Mouse (Mus musculus) heart, adult 10 weeks (tissue): Measurements from ENCODE around the gene Prl7b1. TPM values are rescaled to one million over a fixed set of nuclear protein-coding genes. Genes with fewer than 3 reads are reported as not detected.

Source experiments
- polyA plus RNA-seq: library from polyadenylated mRNA; stranded (reverse); fragments of 350-450 nt; fragmentation: Illumina TruSeq; extraction: RNeasy Lipid Tissue Mini Kit (QIAGEN cat#74804); gene quantifications from one replicate; pipeline ENCODE4 v1.2.3, GENCODE M21; 2014; ENCODE audit warnings: low read depth, low replicate concordance

The Prl7b1 gene
- polyA plus RNA-seq, result not detected

DNA sequence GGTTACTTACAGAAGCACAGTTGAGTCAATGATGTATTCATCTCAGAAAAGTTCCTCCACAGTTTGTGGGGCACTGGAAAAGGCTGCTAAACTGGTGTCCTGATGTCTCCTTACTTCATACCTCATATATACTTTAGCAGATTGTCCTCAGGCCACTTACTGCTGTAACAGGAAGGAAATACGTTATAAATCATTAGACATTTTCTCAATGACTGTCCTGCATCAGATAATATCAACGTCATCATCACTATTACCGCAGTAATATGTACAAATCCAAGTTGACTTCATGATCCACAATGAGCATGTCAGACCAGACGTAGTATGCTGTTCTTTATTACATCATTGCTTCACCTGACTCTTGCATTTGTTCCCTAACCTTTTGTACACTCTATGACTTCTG, at the start of gene Prl7b1:
TSS of gene Prl7b1 (minus strand) at position 101 of the 400 bp plus-strand sequence.

DNA sequence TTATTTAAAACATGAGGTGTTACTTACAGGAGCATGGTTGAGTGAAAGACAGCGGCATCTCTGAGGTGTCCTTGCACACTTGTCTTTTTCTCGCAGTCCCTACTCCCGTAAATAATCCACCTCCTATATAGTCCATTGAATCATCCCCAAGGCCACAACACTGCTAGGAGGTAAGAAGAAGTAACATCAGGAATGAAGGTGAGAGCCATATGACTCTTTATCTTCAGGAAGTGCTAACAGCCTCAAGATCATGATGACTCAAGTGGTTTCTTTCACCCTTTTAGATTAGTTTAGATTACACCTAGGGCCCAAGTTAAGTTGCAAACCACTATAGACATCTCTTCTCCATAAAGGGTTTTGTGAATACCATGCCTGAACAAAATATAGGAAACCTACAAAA, 32.0 kb upstream of the Prl7b1 start, which contains the start of gene Prl7a1:
TSS of gene Prl7a1 (minus strand) at position 101 of the 400 bp plus-strand sequence.

DNA sequence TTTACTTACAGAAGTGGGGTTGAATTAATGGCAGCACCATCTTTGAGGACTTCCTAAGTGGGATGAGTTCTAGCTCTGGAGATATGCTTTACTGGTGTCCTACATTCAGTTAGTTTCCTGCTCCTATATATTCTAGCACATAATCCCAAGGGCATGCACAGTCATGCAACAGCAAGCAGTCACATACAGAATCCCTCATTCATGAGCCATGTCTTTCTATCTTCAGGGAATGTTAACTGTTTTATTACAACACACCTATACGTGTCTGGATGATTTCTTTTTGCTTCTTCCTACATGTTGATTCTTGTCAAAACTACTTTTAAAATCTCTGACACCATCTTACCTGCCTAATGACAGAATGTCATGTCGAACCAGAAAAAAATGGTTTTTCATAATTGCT, 28.3 kb downstream of the Prl7b1 start, which contains the start of gene Prl8a1:
TSS of gene Prl8a1 (minus strand) at position 101 of the 400 bp plus-strand sequence.

DNA sequence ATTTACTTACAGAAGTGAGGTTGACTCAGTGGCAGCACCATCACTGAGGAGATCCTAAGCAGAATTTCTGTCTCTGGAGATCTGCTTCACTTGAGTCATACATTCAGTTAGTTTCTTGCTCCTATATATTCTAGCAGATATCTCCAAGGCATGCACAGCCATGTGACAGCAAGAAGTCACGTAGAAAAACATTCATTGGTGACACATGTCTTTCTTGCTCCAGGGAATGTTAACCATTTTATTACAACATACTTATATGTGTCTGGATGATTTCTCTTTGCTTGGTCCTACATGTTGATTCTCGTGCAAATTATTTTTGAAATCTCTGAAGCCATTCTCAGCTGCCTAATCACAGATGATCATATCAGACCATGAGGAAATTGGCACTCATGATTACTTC, 45.9 kb downstream of the Prl7b1 start, which contains the start of gene Prl8a9:
TSS of gene Prl8a9 (minus strand) at position 101 of the 400 bp plus-strand sequence.

Other genes starting within 250 kb of the Prl7b1 start
- not detected for gene Prl2b1, start 219.7 kb downstream of the Prl7b1 start, polyA plus RNA-seq
- gene Prl8a6, start 171.9 kb downstream of the Prl7b1 start, polyA plus RNA-seq, result not detected
- not detected for gene Prl8a8, start 97.4 kb downstream of the Prl7b1 start, polyA plus RNA-seq
- gene Prl8a9, start 46.0 kb downstream of the Prl7b1 start, polyA plus RNA-seq, result not detected
- gene Prl8a1, start 28.4 kb downstream of the Prl7b1 start, polyA plus RNA-seq, result not detected
- not detected for gene Prl7a1, start 31.9 kb upstream of the Prl7b1 start, polyA plus RNA-seq
- gene Prl7a2, start 57.5 kb upstream of the Prl7b1 start, polyA plus RNA-seq, result not detected
- gene Prl7d1, start 106.2 kb upstream of the Prl7b1 start, polyA plus RNA-seq, result not detected
- gene Prl7c1, start 170.2 kb upstream of the Prl7b1 start, polyA plus RNA-seq, result not detected
- not detected for gene Prl2a1, start 191.1 kb upstream of the Prl7b1 start, polyA plus RNA-seq
- not detected for gene Prl2c1, start 238.8 kb upstream of the Prl7b1 start, polyA plus RNA-seq